Mouse (Mus musculus) limb, embryonic 13.5 days (tissue): ENCODE results near the gene Rnf223. TPM values are rescaled to one million over a fixed set of nuclear protein-coding genes. Genes with fewer than 3 reads are reported as not detected.

Experiments
- polyA plus RNA-seq: library from polyadenylated mRNA; unstranded; fragments of >200 nt; fragmentation: Nextera tagmentation; extraction: Ambion mirVana; gene quantifications from 2 replicates; pipeline ENCODE4 v1.2.1, GENCODE M21; 2015

Rnf223 gene
- polyA plus RNA-seq, 1 experiment from 2014 or later: 0.48 TPM

Other genes starting within 250 kb of the Rnf223 start
- 51.8 and 55.9 TPM in 2 replicates for gene Pusl1, start 238.7 kb upstream of the Rnf223 start, polyA plus RNA-seq
- gene Acap3, start 238.7 kb upstream of the Rnf223 start, polyA plus RNA-seq: 18.2 and 19.4 TPM in 2 replicates
- gene Ube2j2, start 186.7 kb upstream of the Rnf223 start, polyA plus RNA-seq: 113 and 126 TPM in 2 replicates
- 32.0 and 35.0 TPM in 2 replicates for gene C1qtnf12, start 168.2 kb upstream of the Rnf223 start, polyA plus RNA-seq
- 16.8 and 17.3 TPM in 2 replicates for gene B3galt6, start 137.9 kb upstream of the Rnf223 start, polyA plus RNA-seq
- 160 and 166 TPM in 2 replicates for gene Sdf4, start 137.6 kb upstream of the Rnf223 start, polyA plus RNA-seq
- 0.80 and 0.85 TPM in 2 replicates for gene Tnfrsf4, start 116.7 kb upstream of the Rnf223 start, polyA plus RNA-seq
- 2.8 and 2.9 TPM in 2 replicates for gene Tnfrsf18, start 104.3 kb upstream of the Rnf223 start, polyA plus RNA-seq
- gene Ttll10, start 71.1 kb upstream of the Rnf223 start, polyA plus RNA-seq: 0.70 and 1.1 TPM in 2 replicates
- gene 9430015G10Rik, start 20.5 kb upstream of the Rnf223 start, polyA plus RNA-seq: 45.2 and 48.7 TPM in 2 replicates
- 69.5 and 73.9 TPM in 2 replicates for gene Agrn, start 67.0 kb downstream of the Rnf223 start, polyA plus RNA-seq
- 1.5 and 2.4 TPM in 2 replicates for gene Isg15, start 70.3 kb downstream of the Rnf223 start, polyA plus RNA-seq
- gene AW011738, start 72.8 kb downstream of the Rnf223 start, polyA plus RNA-seq: 2.0 and 2.3 TPM in 2 replicates
- gene Perm1, start 85.4 kb downstream of the Rnf223 start, polyA plus RNA-seq: 0.59 and 0.66 TPM in 2 replicates
- gene Plekhn1, start 104.3 kb downstream of the Rnf223 start, polyA plus RNA-seq: 24.6 and 24.9 TPM in 2 replicates
- gene Noc2l, start 105.5 kb downstream of the Rnf223 start, polyA plus RNA-seq: 68.8 and 71.5 TPM in 2 replicates
- gene Samd11, start 125.1 kb downstream of the Rnf223 start, polyA plus RNA-seq: 0.42 and 0.47 TPM in 2 replicates
- not detected in 2 replicates for gene Vmn2r-ps159, start 200.6 kb downstream of the Rnf223 start, polyA plus RNA-seq